Mouse (Mus musculus) erythroblast, embryonic 14.5 days (primary cell): ENCODE measurements around the gene Rell1.

ENCODE experiments used
- GATA1 ChIP-seq: IDR thresholded peaks from 2 replicates; pipeline ENCODE4 v1.6.1; 2012; ENCODE audit warnings: low read length, inconsistent platforms, mixed read lengths
- TAL1 ChIP-seq: IDR thresholded peaks from 3 replicates; pipeline ENCODE4 v1.6.1; 2012; ENCODE audit warnings: low read length, inconsistent platforms, mixed read lengths

- TF ChIP-seq GATA1 (no peak), TAL1 (no peak)
Measured at GRCm38 (mm10) chr5:63876081-63876480, 92.6 kb downstream of the Rell1 start.
